Mouse (Mus musculus) MEL (cell line): Measurements from ENCODE around the gene Rnf24. TPM values are rescaled to one million over a fixed set of nuclear protein-coding genes. Genes with fewer than 3 reads are reported as not detected.

Experiments
- DNase-seq: peaks from one replicate; pipeline ENCODE4 v3.0.0; 2011; ENCODE audit warnings: low read depth, low spot score
- H3K27ac ChIP-seq: 2 replicates; pipeline ENCODE4 v1.5.1; 2012; ENCODE audit warnings: low read depth, mild to moderate bottlenecking, control low read depth, low read length, moderate library complexity; ENCODE audit not compliant: control insufficient read depth
- H3K27me3 ChIP-seq, 2 experiments: fragments of 150-350 bp in 1 of 2; sonication (generic) in 1 of 2; 2 replicates each; pipeline ENCODE4 v1.6.1; 2012; ENCODE audit warnings: low read length in 2 of 2, mild to moderate bottlenecking in 2 of 2, improper control_type of control experiment in 1 of 2, moderate library complexity in 1 of 2; ENCODE audit not compliant: insufficient read depth in 2 of 2, control insufficient read depth in 1 of 2
- H3K36me3 ChIP-seq, 2 experiments: 2 replicates each; pipeline ENCODE4 v1.6.1; 2012 to 2014; ENCODE audit warnings: low read length in 2 of 2, improper control_type of control experiment in 1 of 2, inconsistent platforms in 1 of 2, mild to moderate bottlenecking in 1 of 2; ENCODE audit not compliant: insufficient read depth in 2 of 2, control insufficient read depth in 1 of 2
- H3K4me1 ChIP-seq, 2 experiments: fragments of 150-350 bp in 1 of 2; sonication (generic) in 1 of 2; 2 replicates each; pipeline ENCODE4 v1.6.1; 2012; ENCODE audit warnings: low read length in 2 of 2, improper control_type of control experiment in 1 of 2, mild to moderate bottlenecking in 1 of 2; ENCODE audit not compliant: insufficient read depth in 2 of 2, control insufficient read depth in 1 of 2
- H3K4me3 ChIP-seq, 2 experiments: fragments of 150-350 bp in 1 of 2; sonication (generic) in 1 of 2; 2 replicates each; pipeline ENCODE4 v1.5.1; 2012; ENCODE audit warnings: low read depth in 2 of 2, low read length in 2 of 2, mild to moderate bottlenecking in 2 of 2, moderate library complexity in 2 of 2, control low read depth in 1 of 2, improper control_type of control experiment in 1 of 2; ENCODE audit not compliant: control insufficient read depth in 1 of 2, insufficient read depth in 1 of 2
- H3K79me2 ChIP-seq: 2 replicates; pipeline ENCODE4 v1.6.1; 2012; ENCODE audit warnings: mild to moderate bottlenecking, low read length, moderate library complexity; ENCODE audit not compliant: control insufficient read depth, poor library complexity, insufficient read depth
- H3K9ac ChIP-seq: 2 replicates; pipeline ENCODE4 v1.6.1; 2012; ENCODE audit warnings: low read depth, mild to moderate bottlenecking, control low read depth, low read length, moderate library complexity; ENCODE audit not compliant: control insufficient read depth, poor library complexity, severe bottlenecking
- H3K9me3 ChIP-seq: fragments of 150-350 bp; sonication (generic); replicated peaks from 2 replicates; pipeline ENCODE4 v1.6.1; 2012; ENCODE audit warnings: mild to moderate bottlenecking, low read length, improper control_type of control experiment, moderate library complexity; ENCODE audit not compliant: insufficient read depth
- CHD1 ChIP-seq: IDR thresholded peaks from 2 replicates; pipeline ENCODE4 v1.6.1; 2012; ENCODE audit warnings: low read depth, mild to moderate bottlenecking, inconsistent platforms, low read length, improper control_type of control experiment
- CTCF ChIP-seq, 3 experiments: IDR thresholded peaks in 2 of 3; conservative IDR thresholded peaks in 1 of 3; 2 replicates each; pipeline ENCODE4 v1.5.1; 2011 to 2012; ENCODE audit warnings: low read length in 3 of 3, low read depth in 2 of 3, mild to moderate bottlenecking in 2 of 3, improper control_type of control experiment in 1 of 3, inconsistent platforms in 1 of 3, mixed read lengths in 1 of 3, moderate library complexity in 1 of 3; ENCODE audit not compliant: control insufficient read depth in 1 of 3, insufficient read depth in 1 of 3, poor library complexity in 1 of 3, severe bottlenecking in 1 of 3
- ELF1 ChIP-seq: IDR thresholded peaks from 2 replicates; pipeline ENCODE4 v1.6.1; 2014; ENCODE audit warnings: low read depth, mild to moderate bottlenecking, inconsistent platforms, low read length, improper control_type of control experiment, moderate library complexity
- EP300 ChIP-seq, 2 experiments: IDR thresholded peaks; 2 replicates each; pipeline ENCODE4 v1.6.1; 2011; ENCODE audit warnings: improper control_type of control experiment in 2 of 2, low read length in 2 of 2, low read depth in 1 of 2, mild to moderate bottlenecking in 1 of 2
- KAT2A ChIP-seq: conservative IDR thresholded peaks from 2 replicates; pipeline ENCODE4 v1.6.1; 2012; ENCODE audit warnings: low read depth, low read length, improper control_type of control experiment, inconsistent platforms
- MAZ ChIP-seq: IDR thresholded peaks from 2 replicates; pipeline ENCODE4 v1.6.1; 2012; ENCODE audit warnings: low read depth, mild to moderate bottlenecking, inconsistent platforms, low read length, improper control_type of control experiment
- MXI1 ChIP-seq: IDR thresholded peaks from 2 replicates; pipeline ENCODE4 v1.6.1; 2011; ENCODE audit warnings: mild to moderate bottlenecking, low read depth, low read length, improper control_type of control experiment
- MYB ChIP-seq: IDR thresholded peaks from 2 replicates; pipeline ENCODE4 v1.6.1; 2011; ENCODE audit warnings: mild to moderate bottlenecking, low read depth, low read length, improper control_type of control experiment
- NELFE ChIP-seq: IDR thresholded peaks from 2 replicates; pipeline ENCODE4 v1.6.1; 2011; ENCODE audit warnings: low read depth, low read length, improper control_type of control experiment
- POLR2AphosphoS5 ChIP-seq: IDR thresholded peaks from 2 replicates; pipeline ENCODE4 v1.6.1; 2012; ENCODE audit warnings: low read depth, borderline replicate concordance, mild to moderate bottlenecking, inconsistent platforms, low read length, moderate library complexity, mixed read lengths
- RAD21 ChIP-seq: IDR thresholded peaks from 2 replicates; pipeline ENCODE4 v1.6.1; 2011; ENCODE audit warnings: mild to moderate bottlenecking, low read depth, low read length, improper control_type of control experiment
- RCOR1 ChIP-seq: IDR thresholded peaks from 2 replicates; pipeline ENCODE4 v1.6.1; 2012; ENCODE audit warnings: low read depth, mild to moderate bottlenecking, inconsistent platforms, low read length, improper control_type of control experiment
- SIN3A ChIP-seq: IDR thresholded peaks from 2 replicates; pipeline ENCODE4 v1.6.1; 2012; ENCODE audit warnings: low read length, improper control_type of control experiment, inconsistent platforms
- TAL1 ChIP-seq: IDR thresholded peaks from 2 replicates; pipeline ENCODE4 v1.6.1; 2012; ENCODE audit warnings: mild to moderate bottlenecking, inconsistent platforms, low read length, moderate library complexity, mixed read lengths
- ZMIZ1 ChIP-seq: IDR thresholded peaks from 2 replicates; pipeline ENCODE4 v1.6.1; 2012; ENCODE audit warnings: low read depth, mild to moderate bottlenecking, inconsistent platforms, low read length, improper control_type of control experiment, moderate library complexity
- polyA plus RNA-seq, 2 experiments: library from polyadenylated mRNA; stranded (reverse) in 1 of 2; unstranded in 1 of 2; fragments of >175 nt in 1 of 2; fragments of >200 nt in 1 of 2; gene quantifications; 2 replicates each; pipeline versions ENCODE4 v1.2.1 to v1.2.4; 2012; ENCODE audit warnings: low replicate concordance in 2 of 2, low read depth in 1 of 2; ENCODE audit not compliant: insufficient read length in 2 of 2, insufficient read depth in 1 of 2, missing spikeins in 1 of 2
- total RNA-seq: library from RNA; depleted of rRNA; stranded (reverse); fragments of 300-350 nt; gene quantifications from 2 replicates; pipeline ENCODE4 v1.2.3, GENCODE M21; 2012

Gene Rnf24
- total and polyA plus RNA-seq, 3 experiments = 0.73 to 2.9 TPM; not detected in 1

DNA sequence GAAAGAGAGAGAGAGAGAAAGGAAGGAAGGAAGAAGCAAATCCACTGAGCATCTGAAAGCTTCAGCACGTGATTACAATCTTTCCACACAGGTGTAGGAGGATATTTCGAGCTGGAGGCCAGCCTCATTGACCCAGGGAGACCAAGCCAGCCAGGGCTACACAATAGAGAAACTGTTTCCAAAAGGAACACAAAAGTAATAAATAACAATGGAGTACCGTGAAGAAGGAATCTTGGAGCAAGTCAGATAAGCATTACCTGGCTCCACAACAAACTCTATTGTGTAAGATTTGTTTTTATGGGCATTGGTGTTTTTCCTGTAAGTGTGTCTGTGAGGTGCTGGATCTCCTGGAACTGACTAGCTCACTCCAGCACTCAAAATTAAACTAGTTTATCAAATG is 7.1 kb downstream of the Rnf24 start:
- Histone ChIP-seq H3K27ac (no peak overlapping the region), H3K79me2 (no peaks in the 10 kb centered on the region), H3K9ac (no peak overlapping the region), H3K4me1 (peaks cover 0 to 3% of the 10 kb centered on the region in 2 experiments; a peak in 1 of 4 replicates), H3K27me3 (no peaks in the 10 kb centered on the region), H3K4me3 (no peak overlapping the region), H3K36me3 (no peaks in the 10 kb centered on the region), H3K9me3 (no peaks in the 10 kb centered on the region)
- no peak for TF ChIP-seq ELF1
- TF ChIP-seq CHD1 = no peak
- no peak for TF ChIP-seq MYB
- TF ChIP-seq SIN3A = no peak
- TF ChIP-seq RAD21 = no peak
- no peak for TF ChIP-seq CTCF (IDR thresholded peaks at IDR 0.05 in 2 of 3, conservative IDR thresholded peaks at IDR 0.05 in 1 of 3; ENCODE audit: control insufficient read depth in 1 of 3, insufficient read depth in 1 of 3, low read depth in 2 of 3, low read length in 3 of 3, poor library complexity in 1 of 3, severe bottlenecking in 1 of 3)
- no peak for TF ChIP-seq ZMIZ1
- no peak for TF ChIP-seq TAL1
- TF ChIP-seq EP300 (IDR thresholded peaks at IDR 0.05; ENCODE audit: low read depth in 1 of 2, low read length in 2 of 2) = no peak
- no peak for TF ChIP-seq MAZ
- DNase-seq = no peak

DNA sequence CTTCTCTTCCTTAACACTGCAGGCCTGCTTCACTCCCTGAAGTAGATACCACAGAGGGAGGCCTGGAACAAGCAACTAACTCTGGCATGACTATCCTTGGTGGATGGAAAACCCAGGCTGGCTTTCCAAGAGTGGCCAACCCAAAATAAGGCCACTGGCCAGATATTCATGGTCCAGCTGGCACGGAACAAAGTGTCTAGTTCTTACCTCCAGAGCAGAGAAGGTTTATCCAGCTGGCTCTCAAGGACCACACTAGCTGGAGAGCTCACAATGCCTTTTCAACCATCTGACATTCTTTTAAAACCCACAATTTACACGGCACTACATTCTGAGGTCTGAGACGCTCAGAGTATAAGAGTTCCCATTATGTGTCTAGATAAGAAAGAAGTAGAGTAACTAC is 8.2 kb downstream of the Rnf24 start:
- TF ChIP-seq RAD21 (no peak), POLR2AphosphoS5 (no peak)
- no peaks in the 10 kb centered on the region for H3K9me3 ChIP-seq
- H3K4me1 ChIP-seq = peaks cover 0 to 3% of the 10 kb centered on the region in 2 experiments; a peak in 2 of 4 replicates
- no peak for DNase-seq
- peaks cover 0 to 6% of the 10 kb centered on the region in 2 experiments; a peak in 1 of 4 replicates for H3K36me3 ChIP-seq
- no peaks in the 10 kb centered on the region for H3K27me3 ChIP-seq
- no peaks in the 10 kb centered on the region for H3K79me2 ChIP-seq
- H3K27ac ChIP-seq = no peak overlapping the region
- H3K4me3 ChIP-seq = no peak overlapping the region
- H3K9ac ChIP-seq = no peak overlapping the region

DNA sequence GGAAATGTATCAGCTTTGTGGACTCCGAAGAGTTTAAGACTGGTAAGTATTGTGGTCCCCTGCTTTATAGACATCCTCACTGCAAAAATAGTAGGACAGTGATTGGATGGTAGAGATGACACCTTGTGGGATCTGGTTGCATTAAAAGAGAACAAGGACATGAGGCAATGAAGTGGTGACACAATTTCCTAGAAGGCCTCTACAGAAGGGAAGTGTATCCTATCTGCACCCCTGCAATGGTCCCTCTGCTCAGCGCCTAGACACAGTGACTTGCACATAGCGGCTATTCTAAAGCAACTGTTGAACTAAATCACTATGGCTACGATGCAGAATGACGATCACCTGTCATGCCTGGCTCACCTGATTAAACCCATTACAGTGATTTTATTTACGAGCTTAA is 15.1 kb downstream of the Rnf24 start:
- TF ChIP-seq RCOR1 (no peak), MXI1 (no peak), KAT2A (no peak), CTCF (IDR thresholded peaks at IDR 0.05 in 2 of 3, conservative IDR thresholded peaks at IDR 0.05 in 1 of 3; ENCODE audit: control insufficient read depth in 1 of 3, insufficient read depth in 1 of 3, low read depth in 2 of 3, low read length in 3 of 3, poor library complexity in 1 of 3, severe bottlenecking in 1 of 3) (no peak), NELFE (no peak)
- no peaks in the 10 kb centered on the region; a peak in 1 of 4 replicates for H3K4me1 ChIP-seq
- no peaks in the 10 kb centered on the region for H3K79me2 ChIP-seq
- no peak overlapping the region for H3K4me3 ChIP-seq
- DNase-seq = no peak
- no peak overlapping the region for H3K9ac ChIP-seq
- no peak overlapping the region for H3K27ac ChIP-seq
- peaks cover 0 to 6% of the 10 kb centered on the region in 2 experiments; a peak in 1 of 4 replicates for H3K36me3 ChIP-seq
- H3K27me3 ChIP-seq = no peaks in the 10 kb centered on the region
- H3K9me3 ChIP-seq = no peaks in the 10 kb centered on the region
